Mouse (Mus musculus) kidney, postnatal 4 days (tissue): ENCODE measurements around the gene Usp18.
A peak's percentile ranks its signal among the peaks of the same experiment; 100 is the strongest.

Source experiments
- DNase-seq, 2 experiments: peaks; one replicate each; pipeline ENCODE4 v3.0.0; 2021; ENCODE audit warnings: mixed read lengths in 2 of 2

Gene Usp18

GRCm38 (mm10) chr6:121245127-121246036, at the start of gene Usp18:
Gene Usp18, plus strand, starts transcription at chr6:121245906.
- peak; percentile 92 to 95 for DNase-seq

- DNase-seq: no peak
Measured at GRCm38 (mm10) chr6:121197807-121198365, 47.8 kb upstream of the Usp18 start.

GRCm38 (mm10) chr6:121200458-121200857, 45.2 kb upstream of the Usp18 start:
- DNase-seq: no peak

GRCm38 (mm10) chr6:121202026-121202425, 43.7 kb upstream of the Usp18 start:
- no peak for DNase-seq

DNA sequence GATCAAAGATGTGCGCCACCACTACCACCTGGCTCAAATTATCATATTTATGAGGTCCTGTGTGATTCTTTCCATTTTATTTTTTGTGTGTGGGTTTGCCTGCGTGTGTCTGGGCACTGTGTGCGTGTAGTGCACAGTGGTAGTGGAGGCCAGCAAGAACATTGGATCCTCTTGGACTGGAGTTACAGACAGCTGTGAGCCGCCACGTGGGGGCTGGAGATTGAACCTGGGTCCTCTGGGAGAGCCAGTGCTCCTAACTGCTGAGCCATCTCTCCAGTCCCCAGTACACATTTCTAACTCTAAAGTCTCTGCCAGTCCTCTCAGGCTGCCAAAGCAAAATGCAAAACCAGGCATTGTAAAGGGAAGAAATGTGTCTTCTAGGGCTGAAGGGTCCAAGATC, 39.2 kb upstream of the Usp18 start:
- no peak for DNase-seq

- no peak for DNase-seq
Measured at GRCm38 (mm10) chr6:121209584-121209983, 36.1 kb upstream of the Usp18 start.

DNA sequence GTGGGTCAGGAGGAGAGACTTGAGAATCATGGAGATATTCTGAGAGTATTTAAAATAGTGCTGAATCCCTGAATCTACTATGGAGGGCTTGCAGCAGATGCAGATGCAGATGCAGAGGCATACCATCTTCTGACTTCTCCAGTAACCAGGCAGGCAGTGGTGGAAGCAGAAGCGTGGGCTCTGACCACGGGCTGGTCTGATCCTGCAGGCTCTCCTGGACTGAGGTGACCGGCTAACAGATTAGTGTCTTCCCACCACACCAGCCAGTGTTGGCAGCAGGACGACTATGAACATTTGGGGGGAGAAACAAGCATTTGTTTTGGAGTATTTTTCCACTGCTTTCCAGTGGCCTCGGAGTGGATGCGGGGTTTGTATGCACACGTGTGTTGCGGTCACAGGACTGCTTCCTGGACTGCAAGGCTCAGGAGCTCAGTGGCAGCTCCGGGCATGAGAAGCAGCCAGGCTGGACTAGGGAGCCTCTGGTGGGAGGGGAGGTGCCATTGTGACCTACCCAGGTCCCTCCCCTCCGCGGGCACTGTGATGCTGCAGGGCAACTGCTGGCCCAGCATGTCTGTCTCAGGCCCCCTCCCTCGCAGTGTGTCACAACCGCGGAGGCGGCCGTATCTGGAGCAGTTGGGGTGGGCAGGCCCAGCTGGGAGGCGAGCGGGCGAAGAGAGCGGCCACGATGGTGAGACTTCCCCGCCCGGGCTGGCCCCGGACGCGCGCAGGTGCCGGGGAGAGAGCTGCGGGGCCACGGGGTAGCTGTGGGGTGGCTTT, 35.4 kb upstream of the Usp18 start, which contains the start of gene Tuba8:
Gene Tuba8, plus strand, starts transcription at position 548 of the 777 bp plus-strand sequence.
- peak; percentile 51 to 67 for DNase-seq

DNA sequence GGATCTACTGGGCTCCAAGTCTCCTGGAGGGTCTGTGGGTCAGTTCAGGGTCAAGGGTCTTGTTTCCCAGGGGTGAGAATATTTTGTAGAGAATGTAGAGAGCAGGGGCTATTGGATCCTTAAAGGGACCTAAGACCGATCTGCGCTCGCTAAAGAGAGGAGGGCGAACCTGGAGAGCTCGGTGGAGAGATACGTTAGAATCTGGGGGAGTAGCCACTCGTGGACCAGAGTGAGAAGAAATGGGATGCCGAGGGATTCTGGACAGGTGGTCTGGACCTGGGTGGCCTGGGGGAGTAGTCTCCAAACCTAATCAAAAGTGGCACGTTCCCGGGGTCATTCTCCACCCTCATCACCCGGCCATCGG, 34.8 kb upstream of the Usp18 start:
- DNase-seq: no peak

- DNase-seq: no peak
Measured at GRCm38 (mm10) chr6:121211743-121212142, 34.0 kb upstream of the Usp18 start.

GRCm38 (mm10) chr6:121212988-121213387, 32.7 kb upstream of the Usp18 start:
- DNase-seq: no peak

DNA sequence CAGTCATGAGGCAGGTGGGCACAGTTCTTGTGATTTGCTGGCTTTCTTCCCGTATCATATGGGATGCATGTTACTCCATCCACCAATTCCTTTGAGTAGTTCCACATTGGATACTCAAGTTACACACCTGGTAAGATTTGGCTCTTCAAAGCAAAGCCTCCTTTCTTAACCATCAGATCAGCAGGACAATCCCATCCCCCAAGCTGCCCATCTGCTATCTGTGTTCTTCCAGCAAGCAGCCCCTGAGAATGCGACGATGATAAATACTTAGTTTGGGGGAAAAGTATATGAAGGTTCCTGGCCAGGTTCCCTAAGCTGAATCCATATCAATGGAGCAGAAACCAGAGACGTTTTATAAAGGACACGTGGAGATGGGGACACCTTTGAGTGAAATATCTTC, 31.5 kb upstream of the Usp18 start:
- DNase-seq: no peak

DNA sequence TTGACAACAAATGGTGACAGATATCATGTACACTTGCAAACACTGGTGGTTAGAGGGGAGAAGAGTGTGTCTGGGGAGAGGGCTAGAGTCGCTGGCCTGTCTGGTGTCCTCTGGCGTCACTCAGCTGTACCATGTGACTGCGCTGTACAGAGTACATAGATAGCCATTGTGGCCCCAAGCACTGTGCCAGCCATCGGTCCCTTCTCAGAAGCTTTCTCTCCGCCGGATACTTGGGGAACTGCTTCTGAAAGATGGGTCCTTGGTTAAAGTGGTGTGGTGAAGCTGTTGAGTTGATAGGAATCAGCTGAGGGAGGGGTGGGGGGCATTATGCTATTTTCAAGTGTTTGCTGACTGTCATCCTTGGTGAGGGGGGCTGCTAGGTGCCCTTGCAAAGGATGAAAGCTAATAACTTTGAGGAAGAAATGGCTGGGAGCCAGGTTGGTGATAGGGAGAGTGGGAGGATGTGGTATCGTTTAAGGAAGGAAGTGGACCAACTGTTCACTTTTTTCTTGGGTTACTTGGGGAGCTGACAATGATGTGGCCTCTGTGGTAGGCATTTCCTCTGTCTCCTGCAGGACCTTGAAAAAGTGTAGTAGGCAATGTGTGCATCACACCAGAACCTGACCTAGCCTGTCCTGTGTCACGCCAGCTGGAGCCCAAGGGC, 30.9 kb upstream of the Usp18 start:
- no peak for DNase-seq

DNA sequence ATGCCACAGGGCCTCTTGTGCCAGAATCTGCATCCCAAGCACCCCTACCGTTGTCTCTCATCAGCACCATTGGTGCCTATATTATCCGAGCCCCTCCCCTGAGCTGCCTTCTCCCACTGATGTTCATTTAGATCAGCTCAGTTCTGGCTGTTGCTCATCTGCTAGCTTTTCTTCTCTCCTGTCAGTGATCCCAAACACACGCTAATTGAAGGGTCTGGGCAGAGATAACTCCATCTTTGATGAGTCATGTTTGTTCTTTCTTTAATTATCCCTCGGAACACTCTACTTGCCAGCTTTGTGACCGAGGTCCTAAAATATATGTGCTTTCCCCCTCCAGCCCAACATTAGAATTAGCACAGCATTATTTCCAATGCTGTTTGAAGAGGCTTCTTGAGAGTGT, 30.4 kb upstream of the Usp18 start:
- DNase-seq: no peak

GRCm38 (mm10) chr6:121215896-121216295, 29.8 kb upstream of the Usp18 start:
- DNase-seq: no peak

DNA sequence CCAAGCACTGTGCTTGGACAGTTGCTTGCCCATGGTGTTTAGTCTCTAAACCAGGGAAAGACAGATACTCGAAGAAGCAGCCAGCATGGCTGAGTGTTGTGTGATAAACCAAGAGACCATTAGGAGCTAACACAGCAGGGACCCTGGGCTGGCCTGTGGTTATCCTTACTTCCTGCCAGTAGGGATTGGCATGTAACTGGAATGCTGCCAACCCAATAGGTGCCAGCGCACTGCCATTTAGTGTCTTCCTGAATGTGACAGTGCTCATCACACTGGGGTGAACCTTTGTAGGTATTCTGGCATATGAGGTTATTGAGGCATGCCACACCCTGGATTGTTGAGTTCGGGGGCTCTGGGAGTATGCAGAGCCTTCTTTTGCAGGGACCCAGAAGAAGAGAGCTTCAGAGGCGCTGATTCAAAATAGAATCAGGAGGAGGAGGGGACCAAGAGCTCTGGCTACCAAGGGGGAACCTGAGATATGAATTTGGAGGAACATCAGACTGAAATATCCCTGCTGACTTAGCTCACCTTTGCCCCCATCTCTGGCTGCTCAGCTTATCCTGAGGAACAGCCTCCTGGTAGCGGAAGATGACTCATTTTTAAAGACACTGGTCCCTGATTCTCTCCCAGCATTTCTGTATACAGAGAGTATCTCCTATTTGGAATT, 29.0 kb upstream of the Usp18 start:
- no peak for DNase-seq

DNA sequence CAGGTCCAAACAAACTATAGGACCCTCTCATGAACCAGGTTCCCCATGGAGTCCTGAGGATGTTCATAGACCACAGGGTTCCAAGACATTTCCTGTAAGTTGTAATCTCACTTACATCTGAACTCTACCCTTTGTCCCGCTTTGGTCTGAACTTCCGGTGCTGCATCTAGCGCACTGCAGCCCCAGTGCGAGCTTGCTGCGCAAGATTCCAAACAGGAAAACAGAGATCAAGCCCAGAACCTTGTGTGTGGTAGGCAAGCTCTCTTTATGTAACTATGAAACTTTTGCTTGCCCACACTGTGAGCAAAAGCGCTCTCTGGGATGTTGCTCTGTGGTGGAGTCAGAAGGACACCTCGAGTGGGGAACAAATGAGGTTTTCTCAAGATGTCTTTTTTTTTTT, 27.7 kb upstream of the Usp18 start:
- no peak for DNase-seq

GRCm38 (mm10) chr6:121219406-121219805, 26.3 kb upstream of the Usp18 start:
- no peak for DNase-seq

DNA sequence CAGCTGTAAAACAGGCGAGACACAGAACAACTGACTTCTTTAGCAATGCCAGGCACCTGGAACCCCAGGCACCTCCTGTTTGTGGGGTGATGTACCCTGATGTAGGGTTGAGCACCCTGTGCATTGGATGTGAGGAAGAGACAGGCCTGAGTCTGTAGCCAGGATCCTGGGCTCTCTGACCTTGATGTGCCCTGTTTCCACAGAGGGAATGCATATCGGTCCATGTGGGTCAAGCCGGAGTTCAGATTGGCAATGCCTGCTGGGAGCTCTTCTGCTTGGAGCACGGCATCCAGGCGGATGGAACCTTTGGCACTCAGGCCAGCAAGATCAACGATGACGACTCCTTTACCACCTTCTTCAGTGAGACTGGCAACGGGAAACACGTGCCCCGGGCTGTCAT, 25.5 kb upstream of the Usp18 start:
- no peak for DNase-seq

DNA sequence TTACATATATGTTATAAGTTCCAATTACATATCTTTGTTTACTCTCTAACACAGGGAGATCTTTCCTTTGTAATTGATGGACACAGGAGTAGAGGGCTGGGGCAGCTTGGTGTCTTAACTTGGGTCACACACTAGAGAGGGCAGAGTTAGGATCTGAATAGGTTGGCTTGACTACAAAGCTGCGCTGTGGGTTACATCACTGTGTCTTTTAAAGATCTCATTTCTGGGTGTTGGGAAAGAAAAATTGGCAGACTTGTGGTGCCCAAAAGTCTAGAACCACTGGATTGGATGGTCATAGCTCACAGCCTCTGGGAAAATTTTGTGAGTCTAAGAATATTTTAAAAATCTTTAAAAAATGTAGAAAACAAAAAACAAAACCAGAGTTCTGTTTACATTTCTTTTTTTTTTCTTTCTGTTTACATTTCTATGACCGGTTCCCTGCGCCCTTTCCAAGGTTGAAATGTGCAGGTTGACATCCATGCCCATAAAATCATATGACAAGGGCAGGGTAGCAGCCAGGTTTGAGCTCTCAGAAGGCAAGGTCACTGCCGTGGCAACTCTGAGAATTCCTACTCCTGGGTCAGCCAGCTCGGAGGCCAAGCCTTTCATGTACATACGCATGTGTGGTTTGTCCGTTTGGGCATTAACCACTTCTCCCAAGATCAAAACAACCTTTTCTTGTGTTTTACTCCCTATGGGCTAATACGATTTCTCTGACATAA, 23.7 kb upstream of the Usp18 start:
- DNase-seq: no peak

DNA sequence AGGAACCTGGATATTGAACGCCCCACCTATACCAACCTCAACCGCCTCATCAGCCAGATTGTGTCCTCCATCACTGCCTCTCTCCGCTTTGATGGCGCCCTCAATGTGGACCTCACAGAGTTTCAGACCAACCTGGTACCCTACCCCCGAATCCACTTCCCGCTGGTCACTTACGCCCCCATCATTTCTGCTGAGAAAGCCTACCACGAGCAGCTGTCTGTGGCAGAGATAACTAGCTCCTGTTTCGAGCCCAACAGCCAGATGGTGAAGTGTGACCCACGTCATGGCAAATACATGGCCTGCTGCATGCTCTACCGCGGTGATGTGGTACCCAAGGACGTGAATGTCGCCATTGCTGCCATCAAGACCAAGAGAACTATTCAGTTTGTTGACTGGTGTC, 22.7 kb upstream of the Usp18 start:
- DNase-seq: no peak

DNA sequence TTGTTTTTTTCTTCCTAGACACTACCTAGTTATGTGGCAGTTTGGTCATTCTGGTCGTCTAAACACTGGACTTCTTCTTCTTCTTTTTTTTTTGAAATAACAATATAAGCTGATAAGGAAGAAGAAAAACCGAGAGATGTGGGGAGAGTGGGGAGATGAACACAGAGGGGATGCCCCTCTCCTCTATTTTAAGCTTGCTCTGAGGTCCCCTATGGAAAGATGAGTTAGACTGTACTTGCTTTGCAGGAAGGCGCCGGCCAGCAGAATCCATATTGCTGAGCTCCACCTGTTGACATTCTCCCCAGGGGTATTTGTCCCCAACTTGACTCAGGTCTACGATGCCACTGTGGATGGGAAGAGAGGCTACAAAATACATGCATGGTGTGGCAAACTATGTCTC, 21.6 kb upstream of the Usp18 start:
- no peak for DNase-seq

DNA sequence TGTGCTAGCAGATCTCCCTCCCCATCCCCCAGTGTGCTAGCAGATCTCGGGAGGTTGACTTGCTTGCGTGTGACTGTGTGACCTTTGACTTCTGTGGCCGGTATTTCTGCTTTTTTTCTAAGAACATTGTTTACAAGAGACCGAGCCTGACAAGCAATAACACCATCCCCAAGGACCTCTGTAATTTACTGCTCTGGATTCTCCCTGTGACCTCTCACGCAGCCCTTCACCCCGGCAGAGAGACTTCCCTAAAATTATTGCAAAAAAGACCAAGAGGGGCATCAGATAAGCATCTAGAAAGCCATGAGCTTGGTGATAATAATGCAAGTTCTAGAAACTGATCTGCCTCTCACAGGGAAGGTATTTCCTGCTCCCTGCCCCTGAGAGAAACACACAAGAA, 20.7 kb upstream of the Usp18 start:
- DNase-seq: peak; percentile 9 to 22
